Mouse (Mus musculus): ENCODE data around the gene Nwd1. TPM values are rescaled to one million over a fixed set of nuclear protein-coding genes. Genes with fewer than 3 reads are reported as not detected.

The Nwd1 gene
- polyA plus RNA-seq, 1 experiment from 2014 or later = 0.38 TPM

DNA sequence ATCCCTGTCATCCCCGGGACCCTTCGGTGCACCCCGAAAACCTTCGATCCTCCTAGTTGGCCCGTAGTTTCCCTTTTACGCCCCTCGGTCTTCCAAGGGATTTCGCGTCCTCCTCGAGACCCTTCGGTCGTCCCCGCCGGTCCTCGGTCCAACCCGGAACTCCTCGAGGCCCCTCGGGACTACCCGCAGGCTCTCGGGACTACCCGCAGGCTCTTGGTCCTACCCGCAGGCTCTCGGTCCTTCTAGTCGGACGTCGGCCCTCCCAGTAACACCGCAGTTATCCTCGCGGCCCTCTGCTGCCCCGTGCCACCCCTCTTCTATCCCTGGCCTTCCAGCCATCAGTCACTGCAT, 77.1 kb downstream of the Nwd1 start:
- H3K4me2 ChIP-seq (ENCODE audit: low read depth, low read length) = peak overlapping the region; percentile 89
- H3K4me3 ChIP-seq (ENCODE audit: low read length) = peak overlapping the region; percentile 84
- no peak; the same call in 1 of the 2 replicates for ATAC-seq (replicated peaks; ENCODE audit: extremely low read depth, insufficient read depth, low FRiP score)
- under 1% methylated on average over 30 of the region's 30 CpGs for WGBS
- no peak overlapping the region for H3K27ac ChIP-seq (ENCODE audit: low read length)
- H3K9me3 ChIP-seq (replicated peaks; ENCODE audit: control insufficient read depth, low read length) = no peaks in the 10 kb centered on the region
- H3K27me3 ChIP-seq (ENCODE audit: control insufficient read depth, insufficient read depth, low read length) = no peaks in the 10 kb centered on the region
- H3K9ac ChIP-seq (ENCODE audit: low read length) = peak overlapping the region; percentile 95
- peaks cover 34% of the 10 kb centered on the region for H3K36me3 ChIP-seq (ENCODE audit: control insufficient read depth, insufficient read depth)
- peaks cover 8% of the 10 kb centered on the region for H3K4me1 ChIP-seq (ENCODE audit: control insufficient read depth, insufficient read depth, low read length)

DNA sequence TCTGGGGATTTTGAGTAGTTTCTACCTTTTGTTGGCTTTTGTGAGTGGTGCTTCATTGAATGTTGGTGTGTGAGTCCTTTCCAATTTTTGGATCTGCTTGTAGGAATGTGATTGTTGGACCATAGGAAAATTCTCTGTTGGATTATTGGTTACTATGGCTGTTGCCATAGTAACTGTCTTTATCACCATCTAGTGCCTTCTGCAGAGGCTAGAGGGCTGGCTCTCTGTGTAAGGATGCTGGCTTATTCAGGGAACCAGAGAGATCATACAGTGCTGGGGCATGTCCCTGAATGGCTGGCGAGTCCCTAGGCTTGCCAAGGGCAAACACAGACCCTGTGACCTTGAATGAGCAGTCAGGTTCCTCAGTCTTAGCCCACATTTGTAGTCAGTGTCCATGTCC, 82.1 kb downstream of the Nwd1 start:
- Histone ChIP-seq H3K9ac (ENCODE audit: low read length) (no peak overlapping the region), H3K4me1 (ENCODE audit: control insufficient read depth, insufficient read depth, low read length) (peaks cover 10% of the 10 kb centered on the region), H3K4me3 (ENCODE audit: low read length) (no peak overlapping the region), H3K36me3 (ENCODE audit: control insufficient read depth, insufficient read depth) (peaks cover 74% of the 10 kb centered on the region), H3K27me3 (ENCODE audit: control insufficient read depth, insufficient read depth, low read length) (no peaks in the 10 kb centered on the region), H3K9me3 (replicated peaks; ENCODE audit: control insufficient read depth, low read length) (no peaks in the 10 kb centered on the region), H3K4me2 (ENCODE audit: low read depth, low read length) (no peak overlapping the region), H3K27ac (ENCODE audit: low read length) (no peak overlapping the region)
- ATAC-seq (replicated peaks; ENCODE audit: extremely low read depth, insufficient read depth, low FRiP score) = no peak
- WGBS = 71% methylated on average over 1 of the region's 1 CpGs

GRCm38 (mm10) chr8:72735001-72735400, 88.5 kb downstream of the Nwd1 start:
- ATAC-seq (replicated peaks; ENCODE audit: extremely low read depth, insufficient read depth, low FRiP score) = peak; percentile 56; the same call in 1 of the 2 replicates
- no peaks in the 10 kb centered on the region for H3K4me1 ChIP-seq (ENCODE audit: control insufficient read depth, insufficient read depth, low read length)
- no peak overlapping the region for H3K4me3 ChIP-seq (ENCODE audit: low read length)
- H3K9ac ChIP-seq (ENCODE audit: low read length) = no peak overlapping the region
- WGBS = 63% methylated on average over 5 of the region's 5 CpGs
- H3K4me2 ChIP-seq (ENCODE audit: low read depth, low read length) = no peak overlapping the region
- H3K9me3 ChIP-seq (replicated peaks; ENCODE audit: control insufficient read depth, low read length) = no peaks in the 10 kb centered on the region
- H3K27ac ChIP-seq (ENCODE audit: low read length) = peak overlapping the region; percentile 62; the same call in 1 of the 2 replicates
- no peaks in the 10 kb centered on the region for H3K27me3 ChIP-seq (ENCODE audit: control insufficient read depth, insufficient read depth, low read length)
- peaks cover 81% of the 10 kb centered on the region for H3K36me3 ChIP-seq (ENCODE audit: control insufficient read depth, insufficient read depth)

DNA sequence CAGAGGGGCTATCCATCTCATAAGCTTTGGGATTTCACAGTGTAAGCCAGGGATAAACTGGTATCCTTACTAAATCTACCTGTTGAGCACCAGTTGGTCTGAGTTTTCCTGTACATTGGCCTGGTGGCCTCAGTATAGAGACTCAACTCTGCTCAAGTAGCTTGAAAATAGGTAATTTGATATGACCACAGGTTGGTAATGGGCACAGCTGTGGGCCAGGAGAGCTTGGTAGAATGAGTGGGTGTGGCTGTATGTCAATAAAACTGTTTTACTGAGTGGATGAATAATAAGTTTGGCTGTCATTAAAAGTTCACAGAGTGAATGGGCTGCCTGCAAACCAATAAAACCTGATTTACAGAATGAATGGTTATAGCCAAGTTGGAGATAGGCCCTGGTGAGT, 90.4 kb downstream of the Nwd1 start:
- Histone ChIP-seq H3K9ac (ENCODE audit: low read length) (no peak overlapping the region), H3K36me3 (ENCODE audit: control insufficient read depth, insufficient read depth) (peaks cover 73% of the 10 kb centered on the region), H3K9me3 (replicated peaks; ENCODE audit: control insufficient read depth, low read length) (no peaks in the 10 kb centered on the region), H3K4me3 (ENCODE audit: low read length) (no peak overlapping the region), H3K4me1 (ENCODE audit: control insufficient read depth, insufficient read depth, low read length) (no peaks in the 10 kb centered on the region), H3K27ac (ENCODE audit: low read length) (no peak overlapping the region), H3K27me3 (ENCODE audit: control insufficient read depth, insufficient read depth, low read length) (no peaks in the 10 kb centered on the region), H3K4me2 (ENCODE audit: low read depth, low read length) (no peak overlapping the region)
- ATAC-seq (replicated peaks; ENCODE audit: extremely low read depth, insufficient read depth, low FRiP score) = no peak

- no peak overlapping the region for H3K9ac ChIP-seq (ENCODE audit: low read length)
- peaks cover 69% of the 10 kb centered on the region for H3K36me3 ChIP-seq (ENCODE audit: control insufficient read depth, insufficient read depth)
- no peaks in the 10 kb centered on the region for H3K9me3 ChIP-seq (replicated peaks; ENCODE audit: control insufficient read depth, low read length)
- H3K27me3 ChIP-seq (ENCODE audit: control insufficient read depth, insufficient read depth, low read length) = no peaks in the 10 kb centered on the region
- H3K4me2 ChIP-seq (ENCODE audit: low read depth, low read length) = no peak overlapping the region
- no peak; the same call in 1 of the 2 replicates for ATAC-seq (replicated peaks; ENCODE audit: extremely low read depth, insufficient read depth, low FRiP score)
- no peaks in the 10 kb centered on the region for H3K4me1 ChIP-seq (ENCODE audit: control insufficient read depth, insufficient read depth, low read length)
- H3K27ac ChIP-seq (ENCODE audit: low read length) = no peak overlapping the region
- WGBS = 47% methylated on average over 5 of the region's 5 CpGs
- H3K4me3 ChIP-seq (ENCODE audit: low read length) = no peak overlapping the region
Observed at GRCm38 (mm10) chr8:72746061-72746460, 99.5 kb downstream of the Nwd1 start.

- Histone ChIP-seq H3K4me1 (ENCODE audit: control insufficient read depth, insufficient read depth, low read length) (no peaks in the 10 kb centered on the region), H3K27ac (ENCODE audit: low read length) (no peak overlapping the region), H3K4me2 (ENCODE audit: low read depth, low read length) (no peak overlapping the region), H3K9me3 (replicated peaks; ENCODE audit: control insufficient read depth, low read length) (no peaks in the 10 kb centered on the region), H3K4me3 (ENCODE audit: low read length) (no peak overlapping the region), H3K36me3 (ENCODE audit: control insufficient read depth, insufficient read depth) (peaks cover 76% of the 10 kb centered on the region), H3K27me3 (ENCODE audit: control insufficient read depth, insufficient read depth, low read length) (no peaks in the 10 kb centered on the region), H3K9ac (ENCODE audit: low read length) (no peak overlapping the region)
- no peak for ATAC-seq (replicated peaks; ENCODE audit: extremely low read depth, insufficient read depth, low FRiP score)
- 91% methylated on average over 26 of the region's 26 CpGs for WGBS
Observed at GRCm38 (mm10) chr8:72749846-72750245, 103.3 kb downstream of the Nwd1 start.

- no peaks in the 10 kb centered on the region for H3K9me3 ChIP-seq (replicated peaks; ENCODE audit: control insufficient read depth, low read length)
- peaks cover 72% of the 10 kb centered on the region for H3K36me3 ChIP-seq (ENCODE audit: control insufficient read depth, insufficient read depth)
- no peak overlapping the region for H3K27ac ChIP-seq (ENCODE audit: low read length)
- no peak overlapping the region for H3K4me2 ChIP-seq (ENCODE audit: low read depth, low read length)
- WGBS = 90% methylated on average over 6 of the region's 6 CpGs
- H3K9ac ChIP-seq (ENCODE audit: low read length) = no peak overlapping the region
- no peaks in the 10 kb centered on the region for H3K4me1 ChIP-seq (ENCODE audit: control insufficient read depth, insufficient read depth, low read length)
- H3K4me3 ChIP-seq (ENCODE audit: low read length) = no peak overlapping the region
- ATAC-seq (replicated peaks; ENCODE audit: extremely low read depth, insufficient read depth, low FRiP score) = no peak
- no peaks in the 10 kb centered on the region for H3K27me3 ChIP-seq (ENCODE audit: control insufficient read depth, insufficient read depth, low read length)
Observed at GRCm38 (mm10) chr8:72750266-72750665, 103.8 kb downstream of the Nwd1 start.

DNA sequence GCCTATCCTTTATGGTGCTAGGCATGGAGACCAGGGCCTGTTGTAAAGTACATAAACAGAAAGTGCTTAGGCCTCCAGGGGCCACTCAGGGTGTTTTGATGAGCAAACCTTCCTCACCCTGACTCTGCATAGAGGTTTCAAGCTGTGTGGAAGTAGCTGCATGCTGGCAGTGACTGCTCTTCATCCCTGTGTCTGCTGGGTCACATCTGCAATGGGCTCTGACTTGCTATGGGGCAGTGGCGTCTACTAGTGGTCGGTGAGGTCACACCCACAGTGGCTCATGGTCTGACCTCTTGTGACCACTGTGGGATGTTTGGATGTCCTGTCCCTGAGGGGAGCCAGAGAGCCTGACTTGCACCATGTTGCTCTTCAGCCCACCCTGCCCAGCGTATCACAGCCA, 104.6 kb downstream of the Nwd1 start:
- no peak overlapping the region for H3K4me2 ChIP-seq (ENCODE audit: low read depth, low read length)
- no peaks in the 10 kb centered on the region for H3K27me3 ChIP-seq (ENCODE audit: control insufficient read depth, insufficient read depth, low read length)
- H3K4me1 ChIP-seq (ENCODE audit: control insufficient read depth, insufficient read depth, low read length) = no peaks in the 10 kb centered on the region
- no peak overlapping the region for H3K9ac ChIP-seq (ENCODE audit: low read length)
- no peak overlapping the region for H3K4me3 ChIP-seq (ENCODE audit: low read length)
- H3K36me3 ChIP-seq (ENCODE audit: control insufficient read depth, insufficient read depth) = peaks cover 74% of the 10 kb centered on the region
- 88% methylated on average over 3 of the region's 3 CpGs for WGBS
- no peak overlapping the region for H3K27ac ChIP-seq (ENCODE audit: low read length)
- ATAC-seq (replicated peaks; ENCODE audit: extremely low read depth, insufficient read depth, low FRiP score) = no peak
- H3K9me3 ChIP-seq (replicated peaks; ENCODE audit: control insufficient read depth, low read length) = no peaks in the 10 kb centered on the region

- Histone ChIP-seq H3K4me2 (ENCODE audit: low read depth, low read length) (no peak overlapping the region), H3K4me1 (ENCODE audit: control insufficient read depth, insufficient read depth, low read length) (no peaks in the 10 kb centered on the region), H3K27me3 (ENCODE audit: control insufficient read depth, insufficient read depth, low read length) (no peaks in the 10 kb centered on the region), H3K4me3 (ENCODE audit: low read length) (no peak overlapping the region), H3K9ac (ENCODE audit: low read length) (no peak overlapping the region), H3K9me3 (replicated peaks; ENCODE audit: control insufficient read depth, low read length) (no peaks in the 10 kb centered on the region), H3K36me3 (ENCODE audit: control insufficient read depth, insufficient read depth) (peaks cover 76% of the 10 kb centered on the region), H3K27ac (ENCODE audit: low read length) (no peak overlapping the region)
- no peak for ATAC-seq (replicated peaks; ENCODE audit: extremely low read depth, insufficient read depth, low FRiP score)
- WGBS = 73% methylated on average over 3 of the region's 3 CpGs
Observed at GRCm38 (mm10) chr8:72752289-72752688, 105.8 kb downstream of the Nwd1 start.

GRCm38 (mm10) chr8:72753165-72753564, 106.7 kb downstream of the Nwd1 start:
- Histone ChIP-seq H3K4me1 (ENCODE audit: control insufficient read depth, insufficient read depth, low read length) (no peaks in the 10 kb centered on the region), H3K9me3 (replicated peaks; ENCODE audit: control insufficient read depth, low read length) (no peaks in the 10 kb centered on the region), H3K4me3 (ENCODE audit: low read length) (no peak overlapping the region), H3K9ac (ENCODE audit: low read length) (no peak overlapping the region), H3K36me3 (ENCODE audit: control insufficient read depth, insufficient read depth) (peaks cover 83% of the 10 kb centered on the region), H3K27ac (ENCODE audit: low read length) (no peak overlapping the region), H3K4me2 (ENCODE audit: low read depth, low read length) (no peak overlapping the region), H3K27me3 (ENCODE audit: control insufficient read depth, insufficient read depth, low read length) (no peaks in the 10 kb centered on the region)
- 95% methylated on average over 9 of the region's 9 CpGs for WGBS
- ATAC-seq (replicated peaks; ENCODE audit: extremely low read depth, insufficient read depth, low FRiP score) = no peak
